Mouse (Mus musculus) brain, embryonic 14.5 days (tissue): ENCODE measurements around the gene Osr1.

ENCODE experiments used
- CTCF ChIP-seq: fragments of 200-500 bp; IDR thresholded peaks from 2 replicates; pipeline ENCODE4 v1.5.1; 2012; ENCODE audit warnings: inconsistent platforms, mild to moderate bottlenecking, moderate library complexity, borderline replicate concordance; ENCODE audit not compliant: insufficient read depth, insufficient read length; ENCODE audit errors: extremely low read depth
- POLR2A ChIP-seq: fragments of 200-500 bp; IDR thresholded peaks from 2 replicates; pipeline ENCODE4 v1.6.1; 2012; ENCODE audit warnings: mild to moderate bottlenecking, inconsistent platforms, borderline replicate concordance; ENCODE audit not compliant: poor library complexity, insufficient read depth, insufficient read length, severe bottlenecking; ENCODE audit errors: extremely low read depth

DNA sequence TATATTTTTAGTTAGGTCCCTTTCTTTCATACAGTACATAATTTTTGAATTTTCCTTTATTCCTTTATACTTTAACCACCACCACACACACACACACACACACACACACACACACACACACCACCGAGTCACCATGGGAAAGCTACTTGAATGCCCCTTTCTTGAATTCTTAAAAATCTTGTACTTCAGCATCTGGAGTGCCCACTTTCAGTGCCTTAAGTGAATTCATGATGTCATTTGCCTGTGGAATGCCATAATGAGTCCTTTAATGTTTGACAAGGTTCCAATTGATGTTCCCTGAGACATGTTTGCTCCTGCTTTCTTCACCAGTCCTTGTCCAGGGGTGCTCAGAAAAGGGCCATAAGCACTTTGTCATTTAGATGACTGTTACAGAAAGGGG, 17.8 kb downstream of the Osr1 start:
- no peak for TF ChIP-seq CTCF
- no peak for TF ChIP-seq POLR2A
